Mouse (Mus musculus) right cerebral cortex, adult 18-20 months (tissue): ENCODE results near the gene Gtf2f2.

Experiments used
- DNase-seq: peaks from one replicate; pipeline ENCODE4 v3.0.0; 2022; ENCODE audit warnings: mixed read lengths

Gene Gtf2f2

GRCm38 (mm10) chr14:76010102-76011061 lies at the start of gene Gtf2f2:
TSS of gene Gtf2f2 (minus strand) at chr14:76010865.
- peak; percentile 94 for DNase-seq

GRCm38 (mm10) chr14:76059441-76059840 lies 48.8 kb upstream of the Gtf2f2 start:
- DNase-seq: no peak

- no peak for DNase-seq
These were observed 43.1 kb upstream of the Gtf2f2 start for GRCm38 (mm10) chr14:76053726-76054125.

GRCm38 (mm10) chr14:76051966-76052365 lies 41.3 kb upstream of the Gtf2f2 start:
- DNase-seq: no peak

- DNase-seq: no peak
These were observed 35.1 kb upstream of the Gtf2f2 start for GRCm38 (mm10) chr14:76045767-76046166.

- no peak for DNase-seq
These were observed 33.5 kb upstream of the Gtf2f2 start for GRCm38 (mm10) chr14:76044164-76044557.

- peak; percentile 18 for DNase-seq
These were observed 32.8 kb upstream of the Gtf2f2 start for GRCm38 (mm10) chr14:76043251-76044163.

- no peak for DNase-seq
These were observed 22.6 kb upstream of the Gtf2f2 start for GRCm38 (mm10) chr14:76033221-76033637.

GRCm38 (mm10) chr14:76032671-76033136 lies 22.0 kb upstream of the Gtf2f2 start:
- DNase-seq: no peak

GRCm38 (mm10) chr14:76031117-76031842 lies 20.6 kb upstream of the Gtf2f2 start:
- DNase-seq: peak; percentile 8

- DNase-seq: no peak
These were observed 14.0 kb upstream of the Gtf2f2 start for GRCm38 (mm10) chr14:76024641-76025040.

GRCm38 (mm10) chr14:76020927-76021719 lies 10.5 kb upstream of the Gtf2f2 start:
- no peak for DNase-seq

- no peak for DNase-seq
These were observed 9.7 kb upstream of the Gtf2f2 start for GRCm38 (mm10) chr14:76020259-76020785.

- DNase-seq: no peak
These were observed 7.3 kb upstream of the Gtf2f2 start for GRCm38 (mm10) chr14:76017785-76018490.

GRCm38 (mm10) chr14:76014331-76014730 lies 3.7 kb upstream of the Gtf2f2 start:
- no peak for DNase-seq

GRCm38 (mm10) chr14:76011062-76011457 lies 395 bp upstream of the Gtf2f2 start:
- DNase-seq: no peak

- DNase-seq: no peak
These were observed 1.5 kb downstream of the Gtf2f2 start for GRCm38 (mm10) chr14:76009185-76009584.

- no peak for DNase-seq
These were observed 2.5 kb downstream of the Gtf2f2 start for GRCm38 (mm10) chr14:76008174-76008573.

- no peak for DNase-seq
These were observed 5.7 kb downstream of the Gtf2f2 start for GRCm38 (mm10) chr14:76005011-76005410.

GRCm38 (mm10) chr14:76001781-76002180 lies 8.9 kb downstream of the Gtf2f2 start:
- DNase-seq: no peak

- no peak for DNase-seq
These were observed 12.6 kb downstream of the Gtf2f2 start for GRCm38 (mm10) chr14:75998082-75998481.
